Mouse (Mus musculus) embryo, embryonic 11.5 days (tissue): Measurements from ENCODE around the gene Csrp2.

Source experiments
- DNase-seq: peaks from one replicate; pipeline ENCODE4 v3.0.0-alpha.2; 2012; ENCODE audit warnings: low read depth, low spot score

The Csrp2 gene

GRCm38 (mm10) chr10:110931161-110931912, 11.7 kb downstream of the Csrp2 start:
- no peak for DNase-seq

GRCm38 (mm10) chr10:110931913-110932560, 12.4 kb downstream of the Csrp2 start:
- no peak for DNase-seq

- DNase-seq = no peak
Measured at GRCm38 (mm10) chr10:110933584-110933983, 14.0 kb downstream of the Csrp2 start.

GRCm38 (mm10) chr10:110935081-110935480, 15.5 kb downstream of the Csrp2 start:
- no peak for DNase-seq

GRCm38 (mm10) chr10:110935669-110936068, 16.1 kb downstream of the Csrp2 start:
- no peak for DNase-seq

GRCm38 (mm10) chr10:110938361-110938760, 18.8 kb downstream of the Csrp2 start:
- DNase-seq = no peak

- DNase-seq = no peak
Measured at GRCm38 (mm10) chr10:110938841-110939549, 19.4 kb downstream of the Csrp2 start.

GRCm38 (mm10) chr10:110939717-110940116, 20.1 kb downstream of the Csrp2 start:
- DNase-seq = no peak

GRCm38 (mm10) chr10:110940740-110941398, 21.3 kb downstream of the Csrp2 start:
- DNase-seq = no peak

GRCm38 (mm10) chr10:110941968-110942367, 22.4 kb downstream of the Csrp2 start:
- no peak for DNase-seq

- DNase-seq = no peak
Measured at GRCm38 (mm10) chr10:110942806-110943205, 23.2 kb downstream of the Csrp2 start.

GRCm38 (mm10) chr10:110944175-110944574, 24.6 kb downstream of the Csrp2 start:
- DNase-seq = no peak

- DNase-seq = no peak
Measured at GRCm38 (mm10) chr10:110945966-110946365, 26.4 kb downstream of the Csrp2 start.

- DNase-seq = no peak
Measured at GRCm38 (mm10) chr10:110947574-110947973, 28.0 kb downstream of the Csrp2 start.

GRCm38 (mm10) chr10:110951112-110951511, 31.5 kb downstream of the Csrp2 start:
- DNase-seq = no peak

GRCm38 (mm10) chr10:110951748-110952147, 32.2 kb downstream of the Csrp2 start:
- DNase-seq = no peak

- DNase-seq = no peak
Measured at GRCm38 (mm10) chr10:110952271-110952670, 32.7 kb downstream of the Csrp2 start.

- DNase-seq = no peak
Measured at GRCm38 (mm10) chr10:110952937-110953451, 33.4 kb downstream of the Csrp2 start.

GRCm38 (mm10) chr10:110958879-110959278, 39.3 kb downstream of the Csrp2 start:
- DNase-seq = no peak

GRCm38 (mm10) chr10:110959781-110960180, 40.2 kb downstream of the Csrp2 start:
- no peak for DNase-seq

GRCm38 (mm10) chr10:110960841-110961240, 41.3 kb downstream of the Csrp2 start:
- DNase-seq = no peak

GRCm38 (mm10) chr10:110962172-110962571, 42.6 kb downstream of the Csrp2 start:
- no peak for DNase-seq
